Mouse (Mus musculus) heart, postnatal 4 days (tissue): ENCODE measurements around the gene Map7d1. TPM values are rescaled to one million over a fixed set of nuclear protein-coding genes. Genes with fewer than 3 reads are reported as not detected.
A peak's percentile ranks its signal among the peaks of the same experiment; 100 is the strongest.
"Not testable (repeated sequence)": the region's sequence is repeated elsewhere in the genome, so short reads cannot be mapped to it uniquely, and the experiment has no call there.

Experiments
- DNase-seq: peaks from one replicate; pipeline ENCODE4 v3.0.0; 2021
- total RNA-seq, 2 experiments: library from RNA; stranded (reverse); gene quantifications; 2 replicates each; pipeline ENCODE4 v1.2.3; 2021

Map7d1 gene
- total RNA-seq, 2 experiments from 2014 or later, result 182 to 197 TPM

DNA sequence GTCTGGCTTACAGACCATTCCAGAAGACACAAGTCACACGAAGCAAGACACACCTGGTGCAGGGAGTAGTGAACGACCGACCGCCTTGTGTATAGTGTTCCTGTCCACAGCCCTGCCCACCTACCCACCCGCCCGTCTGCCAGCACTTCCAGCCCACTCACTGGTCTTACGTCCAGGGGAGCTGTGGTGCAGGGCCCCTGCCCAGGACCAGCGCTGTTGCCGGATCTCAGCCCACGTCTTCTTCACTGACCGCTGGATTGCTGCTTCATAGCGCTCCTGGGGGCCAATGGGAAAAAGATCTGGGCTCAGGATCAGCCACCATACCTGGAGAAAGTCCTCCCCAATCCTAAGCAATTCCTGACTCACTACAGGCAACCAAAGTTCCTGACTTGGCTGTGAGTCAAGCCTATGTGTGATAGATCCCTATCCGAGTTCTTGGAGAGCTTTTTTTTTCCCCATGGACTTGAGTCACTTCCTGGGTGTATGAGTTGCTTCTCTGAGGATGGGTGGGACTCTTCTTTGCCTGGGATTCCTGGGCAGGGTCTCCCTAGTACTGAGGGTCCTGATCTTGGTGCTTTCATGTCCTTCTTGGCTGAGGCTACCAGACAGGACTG lies 16.2 kb downstream of the Map7d1 start:
- DNase-seq, result no peak

DNA sequence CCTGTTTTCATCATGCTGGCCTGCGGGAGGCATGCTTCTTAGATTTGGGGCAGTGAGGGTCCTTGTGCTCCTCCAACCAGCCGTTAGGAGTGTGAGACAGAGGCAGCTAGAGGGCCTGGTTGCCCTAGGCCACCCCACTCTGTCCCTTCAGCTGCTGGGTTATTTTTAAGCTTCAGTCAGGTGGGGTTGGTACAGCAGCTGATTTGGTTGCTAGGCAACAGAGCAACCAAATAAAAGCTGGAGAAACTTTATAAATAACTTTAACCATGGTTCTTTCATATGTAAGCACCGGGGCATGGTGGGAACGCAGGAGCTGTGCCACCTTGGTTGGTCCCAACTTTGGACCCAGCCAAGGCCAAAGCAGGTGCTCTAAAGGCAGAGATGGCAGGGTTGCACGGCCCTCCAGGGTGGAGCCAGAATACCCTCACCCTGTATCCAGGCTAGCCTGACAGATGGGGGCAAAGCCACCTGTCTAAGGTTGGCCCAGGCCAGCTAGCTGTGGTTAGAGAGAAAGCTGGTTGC lies 18.4 kb downstream of the Map7d1 start:
- peak; percentile 71 for DNase-seq

DNA sequence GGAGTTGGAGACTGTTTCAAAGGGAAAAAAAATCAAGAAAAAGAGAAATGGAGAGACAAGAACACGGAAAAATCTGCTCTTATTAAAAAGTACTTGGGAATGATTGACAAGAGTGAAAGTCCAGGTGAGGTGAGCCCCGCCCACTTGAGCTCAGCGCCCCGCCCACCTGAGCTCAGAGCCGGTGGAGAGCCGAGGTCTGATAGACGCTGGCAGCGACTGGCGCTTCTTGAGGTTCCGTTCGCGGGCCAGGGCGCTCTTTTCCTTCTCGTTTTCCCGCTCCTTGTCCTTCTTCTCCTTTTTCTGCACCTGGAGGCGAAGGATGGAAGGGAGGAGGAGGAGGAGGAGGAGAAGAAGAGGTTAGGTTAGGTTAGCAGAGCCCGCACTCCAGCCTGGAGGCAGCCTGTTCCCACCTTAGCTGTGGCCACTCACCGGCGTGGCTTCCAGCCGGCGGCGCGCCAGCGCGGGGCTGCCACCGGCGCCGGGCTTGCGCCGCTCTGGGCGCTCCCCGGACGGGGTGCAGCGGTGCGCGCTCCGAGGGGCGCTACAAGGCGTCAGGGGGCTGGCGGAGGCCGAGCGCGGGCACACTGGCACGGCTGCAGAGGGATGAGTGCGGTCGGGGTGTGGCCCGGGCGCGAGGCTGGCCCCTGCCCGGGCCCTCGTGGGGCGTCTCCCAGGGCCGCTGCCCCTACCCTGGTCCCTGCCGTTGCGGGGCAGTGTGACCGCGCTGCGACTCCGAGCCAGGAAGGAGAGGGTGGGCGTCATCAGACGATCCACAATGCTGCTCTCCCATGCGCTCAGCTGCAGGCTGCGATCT lies 19.5 kb downstream of the Map7d1 start:
- DNase-seq, result no peak

DNA sequence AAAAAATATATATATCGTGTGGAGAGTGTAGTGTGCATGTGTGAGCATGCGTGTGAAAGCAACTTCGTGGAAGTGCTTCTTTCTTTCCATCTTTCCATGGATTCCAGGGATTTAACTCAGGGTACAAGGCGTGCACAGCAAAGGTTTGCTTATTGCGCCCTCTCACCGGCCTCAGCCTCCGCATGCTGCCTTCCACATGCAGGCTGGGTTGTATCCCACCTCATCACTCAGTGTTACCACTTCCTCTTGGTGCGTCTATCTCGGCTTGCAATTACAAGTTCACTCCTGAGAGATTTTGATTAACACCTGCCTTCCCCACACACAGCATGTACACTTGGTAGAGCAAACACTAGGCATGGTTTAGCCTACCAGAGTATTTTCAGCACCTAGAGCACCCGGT lies 21.0 kb downstream of the Map7d1 start:
- DNase-seq, result no peak

DNA sequence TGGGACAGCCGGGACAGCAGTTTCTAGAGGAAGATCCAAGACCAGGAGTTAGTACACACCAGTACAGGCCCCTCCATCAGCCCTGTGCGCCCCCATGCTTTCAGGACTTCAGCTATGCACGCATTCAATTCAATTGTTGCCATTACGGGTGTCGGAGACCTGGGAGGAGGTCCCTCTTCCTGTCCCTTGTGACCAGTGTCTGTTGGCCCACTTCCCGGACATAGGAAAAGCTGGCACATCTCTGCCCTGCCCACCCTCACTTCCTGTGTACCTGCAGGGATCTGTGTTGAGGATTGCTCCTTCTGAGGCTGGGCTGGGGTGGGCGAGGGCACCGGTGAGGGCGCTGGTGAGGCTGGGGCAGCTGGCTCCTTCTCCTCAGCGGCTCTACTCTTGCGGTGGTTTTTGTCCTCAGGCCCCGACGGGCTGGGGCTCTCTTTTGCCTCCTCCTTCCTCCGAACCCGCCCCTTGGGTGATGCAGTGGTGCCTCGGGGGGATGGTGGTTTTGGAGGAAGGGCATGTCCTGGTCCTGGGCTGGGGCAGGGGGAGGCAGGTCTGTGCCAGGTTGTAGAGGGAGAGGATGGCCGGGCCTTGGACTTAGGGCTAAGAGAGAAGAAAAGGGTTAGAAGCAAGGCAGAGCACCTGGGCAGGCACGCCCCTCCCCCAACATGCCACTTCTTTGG lies 21.5 kb downstream of the Map7d1 start:
- DNase-seq, result no peak

DNA sequence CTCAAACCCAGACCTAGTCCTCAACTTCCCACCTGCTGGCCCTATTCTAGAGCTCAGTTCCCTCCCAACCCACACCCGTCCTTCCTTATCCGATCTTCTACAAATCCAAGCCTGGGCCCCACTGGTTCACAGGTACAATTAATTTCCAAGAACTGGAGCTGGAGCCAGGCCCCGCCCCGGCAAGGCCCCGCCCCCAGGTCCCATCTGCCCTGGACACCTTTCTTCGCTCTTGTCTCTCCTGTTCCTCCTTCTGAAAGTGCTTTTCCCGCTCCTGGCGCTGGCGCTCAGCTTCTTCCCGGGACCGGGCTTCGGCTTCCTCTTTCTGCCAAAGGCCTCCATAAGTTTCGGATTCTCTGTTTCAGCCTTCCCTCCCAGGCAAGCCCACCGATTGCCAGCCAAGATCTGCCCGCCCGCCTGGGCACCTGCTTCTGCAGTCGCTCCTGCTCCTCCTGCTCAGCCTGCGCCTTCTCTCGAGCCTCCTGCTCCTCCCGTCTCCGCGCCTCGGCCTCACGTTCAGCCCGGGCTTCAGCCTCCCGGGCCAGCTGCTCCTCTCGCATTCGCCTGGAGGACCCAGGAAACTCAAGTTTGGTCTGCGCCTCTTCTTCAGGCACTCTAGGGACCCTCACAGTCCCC lies 22.4 kb downstream of the Map7d1 start:
- DNase-seq, result no peak

DNA sequence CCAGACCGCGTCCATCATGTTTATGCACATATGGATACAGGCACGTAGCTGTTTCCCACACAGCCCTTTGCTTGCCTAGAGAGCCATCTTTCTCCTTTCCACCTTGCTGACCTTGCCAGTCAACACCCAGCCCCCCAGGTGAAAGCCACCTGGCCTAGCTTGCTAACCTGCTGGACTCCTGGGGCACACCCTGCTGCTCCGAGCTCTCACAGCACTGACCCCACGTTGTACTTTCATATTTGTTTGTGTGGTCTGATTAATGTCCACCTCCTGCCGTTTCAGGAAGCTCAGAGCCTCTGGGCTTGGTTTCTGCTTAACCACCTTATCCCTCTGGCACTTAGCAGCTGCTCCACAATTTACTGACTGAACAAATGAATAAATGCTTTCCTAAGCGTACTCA lies 26.2 kb downstream of the Map7d1 start:
- no peak for DNase-seq

DNA sequence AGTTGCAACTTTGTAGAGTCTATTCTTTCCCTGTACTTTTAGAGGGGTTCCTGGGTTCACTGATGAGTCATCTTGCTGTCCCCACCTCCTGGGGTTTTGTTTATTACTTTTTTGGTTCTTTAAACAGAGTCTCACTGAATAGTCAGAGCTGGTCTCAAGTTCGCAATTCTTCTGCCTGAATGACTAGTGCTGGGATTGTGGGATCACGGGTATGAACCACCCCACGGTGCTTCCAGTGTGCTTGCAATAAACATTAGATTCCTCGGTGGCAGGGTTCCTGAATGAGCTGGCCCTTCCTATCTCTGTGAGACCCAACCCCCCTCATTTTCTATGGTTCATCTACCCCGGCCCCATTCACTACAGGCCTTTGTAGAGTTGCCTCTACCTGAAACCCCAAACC lies 28.0 kb downstream of the Map7d1 start:
- no peak for DNase-seq

DNA sequence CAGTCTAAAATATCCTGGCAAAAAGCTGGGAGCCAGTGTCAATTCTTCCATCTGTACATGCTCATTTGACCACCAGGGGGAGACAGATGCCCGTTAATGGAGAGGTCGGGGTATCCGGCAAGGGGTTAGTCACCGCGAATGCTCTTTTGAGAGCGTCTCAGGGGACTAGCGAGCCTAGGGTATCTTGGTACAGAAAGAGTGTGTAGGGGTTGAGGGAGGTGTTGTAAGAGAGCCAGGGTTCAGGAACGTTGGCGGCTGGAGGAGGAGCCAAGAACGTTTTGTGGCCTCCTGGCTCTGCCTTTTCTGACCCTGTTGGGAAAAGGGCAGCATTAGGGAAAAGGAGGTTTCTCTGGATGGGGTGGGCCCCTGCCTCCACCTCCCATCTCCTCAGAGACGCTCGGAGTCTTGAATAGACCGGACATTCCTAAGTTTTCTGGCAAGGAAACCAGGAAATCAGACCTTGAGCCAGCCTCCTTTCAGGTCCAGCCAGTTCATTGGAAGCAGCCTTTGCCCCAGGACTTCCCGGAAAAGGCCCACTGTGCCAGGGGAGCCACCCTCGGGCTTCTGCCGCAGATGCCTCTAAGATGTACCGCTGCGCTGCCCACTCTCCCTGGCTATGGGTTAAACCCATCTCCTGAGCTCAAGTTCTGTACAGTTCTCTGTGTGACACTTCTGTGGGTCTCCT lies 28.9 kb downstream of the Map7d1 start:
- DNase-seq, result peak; percentile 96

DNA sequence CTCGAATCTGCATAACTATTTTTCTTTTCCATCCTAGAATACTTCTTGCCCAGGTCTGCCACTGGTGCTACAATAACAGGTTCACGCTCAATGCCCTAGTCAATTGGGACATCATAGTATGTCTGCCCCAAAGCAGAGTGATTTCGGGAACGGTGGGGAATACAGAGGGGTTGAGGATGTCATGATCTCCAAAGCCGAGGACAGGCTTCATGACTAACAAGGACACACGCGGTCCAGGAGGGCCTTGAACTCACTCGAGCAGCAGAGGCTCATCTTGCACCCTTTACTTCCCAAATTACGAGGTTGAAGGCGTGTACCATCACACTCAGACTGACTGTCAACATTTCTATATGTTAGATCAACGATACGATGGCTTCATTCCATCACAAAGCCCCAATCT lies 29.5 kb downstream of the Map7d1 start:
- no peak for DNase-seq

DNA sequence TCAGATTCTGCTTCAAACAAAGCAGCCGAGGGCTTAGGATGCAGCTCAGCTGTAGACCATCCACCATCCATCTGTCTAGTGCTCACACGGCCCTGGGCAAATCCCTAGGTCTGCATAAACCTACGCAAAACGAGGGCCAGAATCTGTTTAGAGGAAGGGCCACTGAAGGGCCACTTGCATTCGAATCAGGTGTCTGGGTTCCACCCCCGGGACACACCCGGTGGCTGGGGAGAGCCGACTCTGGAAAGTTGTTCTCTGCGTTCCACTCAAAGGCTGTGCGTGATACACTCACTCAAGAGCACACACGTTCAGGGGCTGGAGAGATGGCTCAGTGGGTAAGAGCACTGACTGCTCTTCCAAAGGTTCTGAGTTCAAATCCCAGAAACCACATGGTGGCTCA lies 33.5 kb downstream of the Map7d1 start:
- no peak for DNase-seq

DNA sequence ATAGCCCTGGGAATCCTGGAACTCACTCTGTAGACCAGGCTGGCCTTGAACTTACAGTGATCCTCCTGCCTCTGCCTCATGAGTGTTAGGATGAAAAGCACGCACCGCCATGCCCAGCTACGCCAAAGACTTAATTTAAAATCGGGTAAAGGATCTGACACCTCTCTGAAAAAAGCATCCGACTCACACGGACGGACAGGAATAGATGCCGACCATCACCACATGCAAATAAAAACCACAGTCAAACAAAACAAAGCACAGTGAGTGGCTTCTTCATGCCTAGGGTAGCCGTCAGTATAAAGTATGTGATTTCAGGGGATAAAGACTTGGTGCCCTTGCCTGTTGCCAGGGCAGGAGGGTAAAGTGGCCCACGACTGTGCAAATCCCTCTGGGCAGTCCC lies 36.1 kb downstream of the Map7d1 start:
- no peak for DNase-seq

DNA sequence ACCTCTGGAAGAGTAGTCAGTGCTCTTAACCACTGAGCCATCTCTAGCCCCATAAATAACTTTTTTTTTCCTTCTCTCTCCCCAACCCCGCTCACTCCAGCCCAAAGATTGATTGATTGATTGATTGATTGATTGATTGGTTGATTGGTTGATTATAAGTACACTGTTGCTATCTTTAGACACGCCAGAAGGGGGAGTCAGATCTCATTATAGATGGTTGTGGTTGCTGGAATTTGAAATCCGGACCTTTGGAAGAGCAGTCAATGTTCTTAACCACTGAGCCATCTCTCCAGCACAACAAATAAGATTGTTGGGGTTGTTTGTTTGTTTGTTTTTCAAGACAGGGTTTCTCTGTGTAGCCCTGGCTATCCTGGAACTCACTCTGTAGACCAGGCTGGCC lies 36.6 kb downstream of the Map7d1 start:
- not testable (repeated sequence) for DNase-seq

DNA sequence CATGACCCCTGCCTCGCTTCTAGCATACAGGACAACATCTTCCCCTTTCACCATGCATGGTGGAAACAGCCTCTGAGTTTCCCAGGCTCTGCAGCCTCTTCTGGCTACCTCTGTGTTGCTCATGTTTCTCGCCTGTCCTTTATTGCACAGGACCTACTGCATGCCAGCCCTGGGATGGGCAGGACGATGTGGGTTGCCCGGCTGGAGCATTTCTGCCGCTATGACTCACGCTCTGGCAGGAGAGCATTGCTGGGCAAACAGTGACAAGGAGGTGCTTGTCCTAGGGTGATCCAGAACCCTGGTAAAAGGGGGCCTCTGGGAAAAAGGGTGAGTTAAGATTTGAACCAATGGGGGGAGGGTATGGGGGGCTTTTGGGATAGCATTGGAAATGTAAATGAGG lies 38.4 kb downstream of the Map7d1 start:
- DNase-seq, result peak; percentile 32

DNA sequence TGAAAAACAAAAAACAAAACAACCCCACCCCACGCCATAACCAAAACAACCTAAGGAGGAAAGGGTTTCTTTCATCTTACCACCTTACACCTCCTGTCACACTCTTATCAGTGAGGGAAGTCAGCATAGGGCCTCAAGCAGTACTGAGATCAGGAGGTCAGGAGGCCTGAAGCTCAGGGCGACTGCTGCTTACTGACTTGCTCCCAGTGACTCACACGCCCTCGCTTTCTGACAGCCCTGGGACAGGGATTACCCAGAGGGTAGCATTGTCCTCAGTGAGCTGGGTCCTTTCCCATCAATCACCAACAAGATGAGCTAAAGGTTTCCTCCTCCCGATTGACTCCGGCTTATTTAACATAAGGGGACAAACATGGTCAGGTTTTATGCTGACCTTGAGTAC lies 49.1 kb downstream of the Map7d1 start:
- DNase-seq, result no peak

DNA sequence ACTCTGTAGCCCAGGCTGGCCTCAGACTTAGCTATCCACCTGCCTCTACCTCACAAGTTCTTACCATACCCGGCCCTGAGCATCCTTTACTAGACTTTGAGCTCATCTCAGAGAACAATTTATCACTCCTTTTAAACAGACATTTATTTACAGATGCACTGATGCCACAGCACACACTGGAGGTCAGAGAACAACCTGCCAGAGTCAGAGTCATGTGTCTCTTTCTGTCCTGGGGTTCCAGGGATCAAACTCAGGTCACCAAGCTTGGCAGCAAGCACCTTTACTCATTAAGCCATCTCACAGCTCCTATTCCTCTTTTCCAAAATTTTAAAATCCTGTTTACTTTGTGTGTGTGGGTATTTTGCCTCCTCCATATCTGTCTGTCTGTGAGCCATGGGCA lies 50.8 kb downstream of the Map7d1 start:
- no peak for DNase-seq

DNA sequence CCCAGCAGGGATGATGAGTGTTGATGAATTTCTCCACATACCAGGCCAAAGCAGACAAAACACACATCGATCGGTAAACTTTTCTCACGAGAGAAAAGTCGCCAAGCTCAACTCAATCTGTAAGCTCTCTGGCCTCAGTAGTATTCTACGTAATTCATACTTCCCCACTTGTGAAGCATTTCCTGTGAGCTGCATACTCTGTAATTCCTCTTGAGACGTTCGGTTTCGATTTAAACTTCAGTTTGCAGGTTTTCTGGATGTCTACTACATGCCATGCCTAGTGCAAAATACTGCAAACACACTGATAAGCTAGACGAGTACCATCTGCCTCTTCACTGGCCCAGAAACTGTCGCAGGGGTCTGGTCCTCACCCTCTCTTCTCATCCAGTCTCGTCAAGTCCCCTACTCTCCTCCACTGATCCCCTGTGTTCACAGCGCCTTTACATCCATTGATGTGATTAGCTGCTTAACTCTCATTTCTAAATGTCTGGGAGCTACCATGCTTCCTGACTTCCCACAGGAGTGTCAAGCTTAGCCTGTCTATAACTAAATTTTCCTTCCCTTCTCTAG lies 51.4 kb downstream of the Map7d1 start:
- no peak for DNase-seq

DNA sequence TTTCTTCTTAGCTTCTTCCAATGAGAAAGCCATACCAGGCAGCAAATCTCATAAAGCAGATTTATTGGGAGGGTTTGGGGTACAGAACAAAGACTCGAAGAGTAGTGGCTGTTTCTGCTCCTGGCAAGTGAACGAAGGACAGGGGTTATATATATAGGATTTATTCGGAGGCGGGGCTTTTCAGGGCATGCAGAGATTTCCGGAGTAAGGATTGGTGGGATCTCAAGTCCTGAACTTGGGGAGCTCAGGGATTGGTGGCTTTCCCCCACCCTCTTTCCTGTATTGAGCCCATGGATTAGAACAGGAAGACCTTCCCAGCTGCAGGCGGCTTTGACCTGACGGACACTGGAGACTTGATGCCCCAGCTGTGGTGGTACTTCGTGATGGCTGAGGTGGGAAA lies 52.1 kb downstream of the Map7d1 start:
- DNase-seq, result no peak

DNA sequence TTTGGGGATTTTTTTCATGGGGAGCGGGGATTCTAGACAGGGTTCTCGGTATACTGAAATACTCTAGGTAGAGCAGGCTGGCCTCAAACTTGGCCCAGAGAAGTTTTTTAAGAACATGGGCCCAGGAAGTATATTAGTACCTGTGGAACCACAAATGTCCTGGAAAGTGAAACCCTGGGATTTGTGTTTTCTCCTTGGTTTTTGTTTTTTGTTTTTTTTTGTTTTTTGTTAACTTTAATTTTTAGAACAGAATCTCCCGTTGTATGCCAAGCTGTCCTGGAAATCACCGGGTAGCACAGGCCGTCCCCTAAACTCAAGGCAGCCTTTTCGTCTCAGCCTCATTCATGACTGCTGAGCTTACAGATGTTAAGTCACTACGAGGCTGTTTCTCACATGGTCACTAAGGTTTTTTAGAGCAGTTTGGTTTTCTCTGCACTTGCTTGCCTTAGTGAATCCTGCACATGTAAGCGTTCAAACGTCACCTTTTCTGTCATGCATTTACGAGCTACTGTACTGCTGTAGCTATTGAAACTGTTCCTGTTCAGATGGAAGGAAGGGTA lies 52.7 kb downstream of the Map7d1 start:
- no peak for DNase-seq

DNA sequence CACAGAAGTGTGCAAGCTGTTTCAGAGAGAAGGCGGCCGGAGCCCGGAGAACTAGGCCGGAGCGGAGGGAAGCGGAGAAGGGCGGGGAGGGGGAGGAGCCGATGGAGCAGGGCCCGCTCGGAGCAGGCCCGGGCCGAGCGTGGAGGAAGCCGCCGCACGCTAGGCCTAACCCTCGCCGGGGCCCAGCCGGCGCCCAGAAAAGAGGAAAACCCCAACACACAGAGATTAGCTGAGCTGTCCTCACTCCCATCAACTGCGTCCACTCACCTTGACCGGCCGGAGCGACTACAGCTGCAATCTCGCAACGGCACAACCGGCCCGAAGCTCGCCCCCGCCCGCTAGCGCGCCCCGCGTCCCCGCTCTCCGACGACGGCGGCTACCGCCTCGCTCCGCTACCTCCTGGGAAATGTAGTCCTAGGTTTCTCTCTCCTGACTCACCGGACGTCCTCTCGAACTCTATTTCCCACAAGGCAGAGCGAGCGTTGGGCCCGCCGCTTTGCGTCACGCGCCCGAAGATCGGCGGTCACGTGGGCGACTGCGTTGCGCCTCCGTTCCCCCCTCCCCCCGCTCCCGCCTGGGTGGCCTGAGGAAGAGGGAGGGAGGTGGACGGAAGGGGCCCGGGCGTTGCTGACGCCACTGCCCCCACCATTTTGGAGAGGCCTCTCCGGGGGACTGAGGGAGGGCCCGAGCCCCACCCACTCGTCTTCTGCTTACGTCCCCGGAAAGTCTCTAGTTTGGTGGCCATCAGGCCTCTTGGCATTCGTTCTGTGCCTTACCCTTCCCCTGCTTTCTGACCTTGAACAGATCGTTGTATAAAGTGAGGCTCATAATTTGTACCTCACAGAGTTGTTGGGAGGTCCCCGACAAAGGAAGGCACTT lies 53.6 kb downstream of the Map7d1 start, which contains the start of gene Thrap3:
Gene Thrap3, minus strand, starts transcription at position 458 of the 879 bp plus-strand sequence.
- DNase-seq, result peak; percentile 99
